Mouse (Mus musculus) kidney, adult 18-20 months (tissue): ENCODE results near the gene Ppp1r3c.

ENCODE experiments used
- DNase-seq: peaks from one replicate; pipeline ENCODE4 v3.0.0; 2021

Gene Ppp1r3c

GRCm38 (mm10) chr19:36716221-36716620 is 20.2 kb downstream of the Ppp1r3c start:
- DNase-seq, result no peak

GRCm38 (mm10) chr19:36715591-36715990 is 20.9 kb downstream of the Ppp1r3c start:
- no peak for DNase-seq

- no peak for DNase-seq
Measured at GRCm38 (mm10) chr19:36714492-36714891, 22.0 kb downstream of the Ppp1r3c start.

- peak; percentile 49 for DNase-seq
Measured at GRCm38 (mm10) chr19:36713092-36713491, 23.4 kb downstream of the Ppp1r3c start.

GRCm38 (mm10) chr19:36706195-36706594 is 30.3 kb downstream of the Ppp1r3c start:
- DNase-seq, result no peak

- DNase-seq, result peak; percentile 16
Measured at GRCm38 (mm10) chr19:36705286-36706146, 30.9 kb downstream of the Ppp1r3c start.

GRCm38 (mm10) chr19:36704763-36705162 is 31.7 kb downstream of the Ppp1r3c start:
- DNase-seq, result no peak

- no peak for DNase-seq
Measured at GRCm38 (mm10) chr19:36701809-36702622, 34.4 kb downstream of the Ppp1r3c start.

- DNase-seq, result no peak
Measured at GRCm38 (mm10) chr19:36701366-36701765, 35.1 kb downstream of the Ppp1r3c start.

- no peak for DNase-seq
Measured at GRCm38 (mm10) chr19:36700937-36701336, 35.5 kb downstream of the Ppp1r3c start.

GRCm38 (mm10) chr19:36699151-36699550 is 37.3 kb downstream of the Ppp1r3c start:
- no peak for DNase-seq

- DNase-seq, result no peak
Measured at GRCm38 (mm10) chr19:36698200-36698599, 38.3 kb downstream of the Ppp1r3c start.

- DNase-seq, result peak; percentile 10
Measured at GRCm38 (mm10) chr19:36696601-36697122, 39.8 kb downstream of the Ppp1r3c start.

GRCm38 (mm10) chr19:36693530-36693929 is 42.9 kb downstream of the Ppp1r3c start:
- no peak for DNase-seq

- DNase-seq, result no peak
Measured at GRCm38 (mm10) chr19:36691941-36692340, 44.5 kb downstream of the Ppp1r3c start.

- no peak for DNase-seq
Measured at GRCm38 (mm10) chr19:36691245-36691644, 45.2 kb downstream of the Ppp1r3c start.

GRCm38 (mm10) chr19:36689205-36689604 is 47.2 kb downstream of the Ppp1r3c start:
- no peak for DNase-seq

GRCm38 (mm10) chr19:36687843-36688637 is 48.4 kb downstream of the Ppp1r3c start:
- peak; percentile 33 for DNase-seq

- no peak for DNase-seq
Measured at GRCm38 (mm10) chr19:36687044-36687443, 49.4 kb downstream of the Ppp1r3c start.

- no peak for DNase-seq
Measured at GRCm38 (mm10) chr19:36686016-36686415, 50.4 kb downstream of the Ppp1r3c start.

GRCm38 (mm10) chr19:36682560-36682959 is 53.9 kb downstream of the Ppp1r3c start:
- no peak for DNase-seq
